Mouse (Mus musculus) central nervous system, embryonic 18 days (tissue): ENCODE results near the gene Olfr721-ps1. TPM values are rescaled to one million over a fixed set of nuclear protein-coding genes. Genes with fewer than 3 reads are reported as not detected.

Experiments used
- polyA plus RNA-seq: library from polyadenylated mRNA; depleted of rRNA; stranded (reverse); fragments of >200 nt; gene quantifications from 2 replicates; pipeline ENCODE4 v1.2.3, GENCODE M21; 2012; rRNA removed

Olfr721-ps1 gene
- polyA plus RNA-seq, result not detected in 2 replicates

DNA sequence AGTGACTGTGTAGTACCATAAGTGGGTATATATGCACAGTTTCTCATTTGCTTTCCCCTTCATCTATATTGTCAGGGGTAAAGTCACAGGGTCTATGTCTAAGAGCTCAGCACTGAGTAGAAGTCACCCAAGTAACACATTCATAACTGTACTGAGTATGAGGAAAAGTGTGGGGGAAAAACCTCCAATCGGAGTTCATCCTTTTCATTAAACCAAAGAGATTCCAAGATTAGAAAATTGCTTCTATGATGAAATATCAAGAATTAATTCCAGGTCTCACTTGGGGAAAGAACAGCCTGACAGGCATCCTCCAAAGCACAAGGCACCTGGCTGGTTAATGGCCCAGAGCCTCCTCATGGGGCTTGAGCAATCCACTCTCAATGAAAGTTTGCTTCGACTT is at the start of gene Olfr721-ps1:
Gene Olfr721-ps1, plus strand, starts transcription at position 301 of the 400 bp plus-strand sequence.

Other genes with a start within 250 kb of the Olfr721-ps1 start
- not detected in 2 replicates for gene Olfr720, start 214.5 kb upstream of the Olfr721-ps1 start, polyA plus RNA-seq
- gene Olfr31, start 78.5 kb upstream of the Olfr721-ps1 start, polyA plus RNA-seq, result not detected in 2 replicates
- gene Il3ra, start 55.0 kb upstream of the Olfr721-ps1 start, polyA plus RNA-seq, result 9.2 and 10.8 TPM in 2 replicates